Mouse (Mus musculus) layer of hippocampus, adult 11-12 months (tissue): ENCODE measurements around the gene Pitpnm2.
"Not testable (repeated sequence)": the region's sequence is repeated elsewhere in the genome, so short reads cannot be mapped to it uniquely, and the experiment has no call there.

ENCODE experiments used
- DNase-seq: peaks from one replicate; pipeline ENCODE4 v3.0.0; 2022; ENCODE audit warnings: low spot score

Pitpnm2 gene

DNA sequence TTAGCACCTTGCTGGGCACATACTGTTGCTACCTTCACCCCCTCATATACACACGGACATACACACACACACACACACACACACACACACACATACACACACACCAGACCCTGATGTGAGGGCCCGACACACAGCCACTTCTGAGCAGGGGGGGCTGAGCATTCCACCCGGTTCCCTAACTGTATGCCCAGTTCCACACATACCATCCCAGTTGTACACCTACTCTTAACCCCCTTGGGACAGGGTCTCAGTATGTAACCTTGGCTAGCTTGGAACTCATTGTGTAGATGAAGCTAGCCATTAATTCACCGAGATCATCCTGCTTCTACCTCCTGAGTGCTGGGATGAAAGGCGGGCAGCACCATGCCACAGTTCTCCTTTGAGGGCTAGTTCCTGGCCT is 29.0 kb downstream of the Pitpnm2 start:
- DNase-seq = no peak

DNA sequence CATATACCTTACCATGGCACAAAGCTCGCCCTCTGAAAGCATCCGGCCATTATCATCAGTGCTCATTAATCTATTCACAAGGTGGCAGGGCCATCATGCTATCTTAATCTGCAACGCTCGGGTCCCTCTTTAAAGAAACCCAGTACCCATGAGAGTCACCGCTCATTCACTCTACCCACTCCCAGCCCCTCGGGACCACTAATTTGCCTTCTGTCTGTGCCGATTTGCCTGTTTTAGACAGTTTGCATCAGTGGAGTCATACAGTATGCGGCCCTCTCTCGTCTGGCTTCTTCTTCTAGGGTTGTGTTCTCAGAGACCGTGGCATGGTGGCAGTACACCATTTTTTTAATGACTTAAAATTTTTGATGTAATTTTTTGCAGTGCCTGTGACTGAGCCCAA is 30.1 kb downstream of the Pitpnm2 start:
- DNase-seq = no peak

- no peak for DNase-seq
Observed at GRCm38 (mm10) chr5:124218986-124219385, 30.6 kb downstream of the Pitpnm2 start.

- DNase-seq = peak; percentile 65
Observed at GRCm38 (mm10) chr5:124217566-124218249, 31.9 kb downstream of the Pitpnm2 start.

GRCm38 (mm10) chr5:124217092-124217491 is 32.5 kb downstream of the Pitpnm2 start:
- DNase-seq = not testable (repeated sequence)

DNA sequence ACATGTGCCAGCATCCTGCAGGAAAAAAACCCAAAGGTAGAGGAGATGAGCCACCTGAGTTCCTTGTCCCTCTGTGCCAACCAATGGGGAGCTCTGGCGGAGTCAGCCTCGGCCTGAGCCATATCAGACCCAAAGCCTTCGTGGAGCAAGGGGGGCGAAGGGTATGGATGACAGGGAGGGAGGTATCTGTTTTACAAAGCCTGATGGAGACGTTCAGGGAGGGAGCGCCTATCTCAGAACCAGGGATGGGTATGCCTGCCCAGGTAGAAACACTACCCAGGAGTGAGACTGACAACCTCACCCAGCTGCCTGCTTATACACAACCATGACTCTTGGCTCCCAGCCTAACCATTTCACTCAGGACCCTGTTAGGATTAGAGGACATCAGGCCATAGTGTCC is 33.2 kb downstream of the Pitpnm2 start:
- no peak for DNase-seq

DNA sequence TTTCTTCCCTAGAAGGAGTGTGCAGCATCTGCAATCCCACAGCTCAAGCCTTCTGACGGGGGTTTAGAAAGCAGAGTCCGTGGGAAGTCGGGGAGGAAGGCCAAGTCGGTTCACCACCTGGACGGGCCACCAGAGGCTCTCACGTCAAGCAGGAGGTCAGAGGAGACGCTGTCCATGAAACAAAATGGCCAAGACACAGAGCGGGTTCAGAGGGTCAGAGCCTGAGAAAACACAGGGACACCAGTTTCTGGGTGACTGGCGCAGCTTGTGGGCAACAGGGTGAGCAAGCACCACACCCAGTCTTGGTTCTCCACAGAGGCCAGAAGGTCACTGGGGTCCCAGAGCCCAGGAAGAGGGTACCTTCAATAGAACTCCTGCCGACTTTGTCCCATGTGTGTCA is 33.9 kb downstream of the Pitpnm2 start:
- DNase-seq = no peak

DNA sequence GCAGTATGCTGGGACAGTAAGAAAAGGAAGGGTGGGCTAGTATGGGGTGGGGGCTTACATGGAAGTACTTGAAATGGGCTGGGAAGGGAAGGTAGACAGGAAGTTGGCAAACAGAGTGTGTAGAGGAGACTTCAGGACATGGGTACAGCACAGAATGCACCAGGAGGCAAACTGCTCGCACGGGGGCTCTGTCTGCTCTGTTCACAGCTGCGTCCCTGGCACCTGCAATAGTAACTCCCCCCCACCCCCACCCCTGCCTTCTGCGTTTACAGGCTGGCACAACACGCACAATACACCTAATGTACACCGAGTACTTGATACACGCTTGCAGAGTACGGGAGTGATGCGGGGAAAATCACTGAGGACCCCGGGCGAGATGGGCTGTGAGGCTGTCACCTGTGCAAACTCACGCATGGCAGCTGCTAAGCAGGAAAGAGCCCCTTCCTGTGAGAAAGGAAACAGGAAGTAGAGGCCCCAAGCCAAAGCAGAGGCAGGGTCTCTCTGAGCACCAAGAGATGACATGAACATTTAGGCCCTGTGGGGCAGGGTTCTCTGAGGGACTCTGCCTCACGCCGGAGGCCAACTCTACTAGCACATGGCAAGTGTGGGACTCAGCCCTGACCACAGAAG is 34.9 kb downstream of the Pitpnm2 start:
- DNase-seq = no peak

GRCm38 (mm10) chr5:124213588-124214469 is 35.7 kb downstream of the Pitpnm2 start:
- no peak for DNase-seq

DNA sequence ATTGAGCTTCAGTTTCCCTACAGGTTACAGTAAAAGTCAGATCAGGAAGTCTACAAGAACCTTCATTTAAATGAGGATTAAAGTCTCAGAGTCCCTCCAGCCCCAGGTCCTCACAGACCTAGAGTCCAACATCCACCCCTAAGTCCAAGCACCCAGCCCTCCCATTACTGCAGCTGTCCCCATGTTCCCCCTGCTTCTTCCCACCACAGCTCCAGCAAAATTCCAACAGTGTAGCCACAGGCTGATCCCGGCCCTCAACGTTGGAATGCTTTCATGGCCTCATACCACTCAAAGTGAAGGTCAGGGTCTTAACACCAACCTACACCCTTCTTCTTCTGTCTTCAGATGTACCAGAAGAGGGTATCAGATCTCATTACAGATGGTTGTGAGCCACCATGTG is 37.9 kb downstream of the Pitpnm2 start:
- DNase-seq = no peak

- DNase-seq = peak; percentile 47
Observed at GRCm38 (mm10) chr5:124211234-124211633, 38.3 kb downstream of the Pitpnm2 start.

DNA sequence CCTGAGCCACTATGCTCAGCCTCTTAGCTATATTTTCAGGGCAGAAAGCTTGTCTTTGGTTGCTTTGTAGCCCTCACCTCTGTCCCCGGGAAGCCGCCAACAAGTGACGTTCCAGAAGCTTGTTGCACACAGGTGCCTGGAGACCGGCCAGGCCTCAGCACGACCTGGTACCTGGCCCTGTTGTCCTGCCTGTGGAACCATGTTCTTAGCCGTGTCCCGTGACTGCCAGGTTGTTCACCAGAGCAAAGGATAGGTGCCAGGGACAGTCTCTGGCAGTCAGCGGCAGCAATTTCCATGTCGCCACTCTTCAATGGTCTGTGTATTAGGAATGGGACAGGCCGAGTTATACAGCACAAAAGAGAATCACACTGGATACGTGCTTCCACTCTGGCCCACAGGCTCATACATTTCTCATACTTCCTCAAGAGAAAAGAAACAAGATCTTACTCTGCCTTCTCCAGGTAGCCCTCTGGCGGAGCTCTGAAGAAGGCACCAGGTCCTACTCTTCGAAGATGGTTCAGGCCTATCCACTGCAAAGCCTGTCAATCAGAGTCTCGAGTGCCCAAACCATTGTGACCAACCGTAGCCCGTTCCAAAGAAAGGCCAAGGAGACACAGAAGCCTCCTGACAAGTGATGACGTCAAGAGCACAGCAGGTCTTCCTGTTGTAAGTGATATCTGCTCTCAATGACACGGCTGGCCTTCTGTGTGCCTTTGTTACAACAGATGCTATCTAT is 39.1 kb downstream of the Pitpnm2 start:
- no peak for DNase-seq

GRCm38 (mm10) chr5:124209850-124210249 is 39.7 kb downstream of the Pitpnm2 start:
- DNase-seq = no peak

- no peak for DNase-seq
Observed at GRCm38 (mm10) chr5:124208030-124208429, 41.5 kb downstream of the Pitpnm2 start.

GRCm38 (mm10) chr5:124206481-124207038 is 43.0 kb downstream of the Pitpnm2 start:
- no peak for DNase-seq

GRCm38 (mm10) chr5:124205809-124206380 is 43.7 kb downstream of the Pitpnm2 start:
- no peak for DNase-seq

- no peak for DNase-seq
Observed at GRCm38 (mm10) chr5:124205211-124205610, 44.3 kb downstream of the Pitpnm2 start.

DNA sequence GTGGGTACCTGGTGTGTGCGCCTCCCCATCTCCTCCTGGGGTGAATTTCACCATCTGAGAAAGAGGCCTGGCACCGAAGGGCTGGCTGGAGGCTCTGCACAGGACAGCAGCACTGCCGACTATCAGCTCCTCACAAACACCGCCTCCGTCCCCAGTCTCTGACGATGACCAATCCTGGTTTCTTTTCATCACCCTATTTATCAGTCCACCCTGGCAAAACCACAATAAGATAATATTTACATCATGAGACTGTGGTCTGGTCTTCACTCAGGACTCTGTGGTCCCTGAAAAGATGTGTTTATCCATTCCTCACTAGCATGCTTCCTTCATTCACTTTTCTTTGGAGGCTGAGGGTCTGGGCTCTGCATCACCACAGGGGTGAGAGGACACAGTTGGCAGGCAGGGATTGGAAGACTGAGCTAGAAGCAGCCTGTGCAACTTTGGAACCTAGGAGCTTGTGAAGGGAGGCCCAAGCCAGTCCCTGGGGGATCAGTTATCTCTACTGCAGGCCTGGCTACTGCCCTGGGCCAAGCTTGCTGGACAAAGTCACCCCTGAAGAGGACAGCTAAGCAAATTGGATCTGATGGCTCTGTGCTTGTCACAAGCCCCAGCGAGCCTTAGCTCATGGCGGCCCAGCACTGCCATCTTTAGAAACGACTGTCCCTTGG is 45.3 kb downstream of the Pitpnm2 start:
- no peak for DNase-seq

- no peak for DNase-seq
Observed at GRCm38 (mm10) chr5:124203251-124203650, 46.3 kb downstream of the Pitpnm2 start.

- no peak for DNase-seq
Observed at GRCm38 (mm10) chr5:124202071-124202470, 47.5 kb downstream of the Pitpnm2 start.

- DNase-seq = no peak
Observed at GRCm38 (mm10) chr5:124201564-124201963, 48.0 kb downstream of the Pitpnm2 start.
